Mouse (Mus musculus) hindbrain, embryonic 13.5 days (tissue): ENCODE measurements around the gene Mast3. TPM values are rescaled to one million over a fixed set of nuclear protein-coding genes. Genes with fewer than 3 reads are reported as not detected.
A peak's percentile ranks its signal among the peaks of the same experiment; 100 is the strongest.

Experiments used
- ATAC-seq: fragments of 200-750 bp; cut with Nextera tagmentation; 2 replicates; pipeline ENCODE4 v1.8.0; 2017; ENCODE audit warnings: moderate TSS enrichment; ENCODE audit not compliant: low FRiP score
- H3K27ac ChIP-seq: fragments of 300-500 bp; sonication (generic); 2 replicates; pipeline ENCODE4 v1.5.1; 2015; ENCODE audit warnings: inconsistent platforms, mild to moderate bottlenecking, moderate library complexity
- H3K27me3 ChIP-seq: fragments of 300-500 bp; sonication (generic); 2 replicates; pipeline ENCODE4 v1.6.1; 2015; ENCODE audit warnings: mild to moderate bottlenecking, inconsistent platforms
- H3K36me3 ChIP-seq: fragments of 300-500 bp; sonication (generic); 2 replicates; pipeline ENCODE4 v1.6.1; 2015; ENCODE audit warnings: mild to moderate bottlenecking, inconsistent platforms
- H3K4me1 ChIP-seq: fragments of 300-500 bp; sonication (generic); replicated peaks from 2 replicates; pipeline ENCODE4 v1.6.1; 2015; ENCODE audit warnings: inconsistent platforms
- H3K4me2 ChIP-seq: fragments of 300-500 bp; sonication (generic); 2 replicates; pipeline ENCODE4 v1.6.1; 2015; ENCODE audit warnings: inconsistent platforms, mild to moderate bottlenecking, moderate library complexity
- H3K4me3 ChIP-seq: fragments of 300-500 bp; sonication (generic); 2 replicates; pipeline ENCODE4 v1.5.1; 2015; ENCODE audit warnings: mild to moderate bottlenecking, inconsistent platforms
- H3K9ac ChIP-seq: fragments of 300-500 bp; sonication (generic); 2 replicates; pipeline ENCODE4 v1.6.1; 2015; ENCODE audit warnings: mild to moderate bottlenecking, inconsistent platforms
- H3K9me3 ChIP-seq: fragments of 300-500 bp; sonication (generic); 2 replicates; pipeline ENCODE4 v1.6.1; 2016; ENCODE audit warnings: inconsistent platforms
- WGBS: fragments of 180-500 bp; shearing (Covaris S2); methylation state at CpG from one replicate; pipeline ENCODE4 v1.1.7; 2015; 5-methylcytosine and 5-hydroxymethylcytosine counted together
- microRNA-seq: library from miRNA; unstranded; fragments of <30 nt; microRNA quantifications from one replicate; pipeline ENCODE4, GENCODE M21; 2016
- polyA plus RNA-seq: library from polyadenylated mRNA; unstranded; fragments of >200 nt; fragmentation: Nextera tagmentation; extraction: Ambion mirVana; gene quantifications from 2 replicates; pipeline ENCODE4 v1.2.1, GENCODE M21; 2015

Mast3 gene
- polyA plus RNA-seq, 1 experiment from 2014 or later: 17.4 TPM

GRCm38 (mm10) chr8:70742981-70743655 lies 61.7 kb downstream of the Mast3 start:
- H3K27me3 ChIP-seq: peaks cover 85% of the 10 kb centered on the region
- H3K36me3 ChIP-seq: no peaks in the 10 kb centered on the region
- H3K4me3 ChIP-seq: peak overlapping the region; percentile 34
- H3K4me1 ChIP-seq: peaks cover 17% of the 10 kb centered on the region
- WGBS: 3% methylated on average over 38 of the region's 38 CpGs
- H3K9ac ChIP-seq: peak overlapping the region; percentile 65
- no peak overlapping the region for H3K27ac ChIP-seq
- H3K4me2 ChIP-seq: peak overlapping the region; percentile 52
- no peak for ATAC-seq
- no peaks in the 10 kb centered on the region for H3K9me3 ChIP-seq

DNA sequence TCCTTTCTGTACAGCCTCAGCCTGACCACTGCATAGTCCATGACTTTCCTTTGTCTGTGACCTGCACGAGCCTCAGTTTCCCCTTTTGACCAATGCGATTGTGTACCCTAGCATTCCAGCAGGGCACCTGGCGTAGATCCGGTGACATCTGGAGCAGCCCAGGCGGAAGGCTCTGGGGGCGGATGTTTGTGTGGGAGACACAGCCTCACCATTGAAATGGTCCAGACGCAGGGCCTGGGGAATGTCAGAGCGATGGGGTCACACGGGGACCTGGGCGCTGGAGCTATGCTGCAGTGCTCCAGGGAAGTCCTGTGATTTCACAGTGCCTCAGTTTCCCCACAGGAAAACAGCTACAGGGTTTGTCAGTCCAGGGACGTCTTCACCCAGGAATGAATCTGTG lies 62.7 kb downstream of the Mast3 start:
- Histone ChIP-seq H3K4me2 (no peak overlapping the region), H3K9ac (no peak overlapping the region), H3K4me1 (peaks cover 17% of the 10 kb centered on the region), H3K36me3 (no peaks in the 10 kb centered on the region), H3K27ac (no peak overlapping the region), H3K4me3 (no peak overlapping the region), H3K9me3 (no peaks in the 10 kb centered on the region), H3K27me3 (peaks cover 78% of the 10 kb centered on the region)
- WGBS: 70% methylated on average over 11 of the region's 11 CpGs
- ATAC-seq: no peak

GRCm38 (mm10) chr8:70741661-70742060 lies 63.2 kb downstream of the Mast3 start:
- Histone ChIP-seq H3K4me1 (peaks cover 17% of the 10 kb centered on the region), H3K9me3 (no peaks in the 10 kb centered on the region), H3K27ac (no peak overlapping the region), H3K9ac (no peak overlapping the region), H3K36me3 (no peaks in the 10 kb centered on the region), H3K4me3 (no peak overlapping the region), H3K27me3 (peaks cover 73% of the 10 kb centered on the region), H3K4me2 (no peak overlapping the region)
- no peak for ATAC-seq
- WGBS: 64% methylated on average over 5 of the region's 5 CpGs

DNA sequence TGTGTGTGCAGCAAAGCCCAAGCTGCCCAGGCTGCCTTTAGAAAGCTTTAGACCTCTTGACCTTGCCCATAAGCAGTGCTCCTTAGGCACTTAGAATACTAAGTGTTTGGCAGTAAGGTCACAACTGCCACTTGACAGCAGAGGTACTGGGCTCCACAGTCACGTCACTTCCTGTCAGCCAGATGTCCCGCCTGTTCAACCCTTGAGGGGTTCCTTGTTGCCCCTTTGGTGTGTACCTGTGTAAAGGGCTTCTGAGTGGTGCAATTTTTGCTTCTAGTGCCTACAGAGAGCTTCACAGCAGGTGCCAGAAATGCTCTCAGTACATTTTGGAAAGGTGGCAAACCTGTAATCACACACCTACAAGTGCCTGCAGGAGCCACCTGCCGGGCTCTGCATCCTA lies 66.6 kb downstream of the Mast3 start:
- Histone ChIP-seq H3K27ac (no peak overlapping the region), H3K9me3 (no peaks in the 10 kb centered on the region), H3K4me3 (no peak overlapping the region), H3K27me3 (peaks cover 46% of the 10 kb centered on the region), H3K4me1 (peaks cover 5% of the 10 kb centered on the region), H3K36me3 (no peaks in the 10 kb centered on the region), H3K4me2 (no peak overlapping the region), H3K9ac (no peak overlapping the region)
- WGBS: 61% methylated on average over 3 of the region's 3 CpGs
- no peak for ATAC-seq

DNA sequence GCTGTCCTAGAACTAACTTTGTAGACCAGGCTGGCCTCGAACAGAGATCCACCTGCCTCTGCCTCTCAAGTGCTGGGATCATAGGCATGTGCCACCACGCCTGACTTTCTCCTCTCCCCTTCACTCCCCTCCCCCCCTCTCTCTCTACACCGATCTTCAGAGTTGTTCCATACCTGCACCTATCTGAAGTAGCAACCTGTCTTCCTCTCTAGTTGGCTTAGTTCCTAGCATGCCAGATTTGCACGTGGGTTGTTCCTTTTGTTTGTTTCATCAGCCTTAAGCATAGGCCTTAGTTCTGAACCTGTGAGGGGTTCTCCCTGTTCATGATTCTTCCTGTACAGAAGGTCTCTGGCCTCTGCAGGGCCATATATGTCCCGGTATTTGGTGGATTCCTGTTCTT lies 67.1 kb downstream of the Mast3 start:
- ATAC-seq: no peak
- H3K4me2 ChIP-seq: no peak overlapping the region
- no peaks in the 10 kb centered on the region for H3K9me3 ChIP-seq
- H3K9ac ChIP-seq: no peak overlapping the region
- no peaks in the 10 kb centered on the region for H3K36me3 ChIP-seq
- no peak overlapping the region for H3K4me3 ChIP-seq
- peaks cover 46% of the 10 kb centered on the region for H3K27me3 ChIP-seq
- WGBS: 72% methylated on average over 5 of the region's 5 CpGs
- H3K27ac ChIP-seq: no peak overlapping the region
- H3K4me1 ChIP-seq: peaks cover under 1% of the 10 kb centered on the region; the same call in 1 of the 2 replicates

GRCm38 (mm10) chr8:70730956-70731355 lies 73.9 kb downstream of the Mast3 start:
- Histone ChIP-seq H3K9ac (no peak overlapping the region), H3K36me3 (no peaks in the 10 kb centered on the region), H3K4me1 (peaks cover 6% of the 10 kb centered on the region), H3K9me3 (no peaks in the 10 kb centered on the region), H3K27me3 (peaks cover 77% of the 10 kb centered on the region), H3K4me3 (no peak overlapping the region), H3K4me2 (no peak overlapping the region), H3K27ac (no peak overlapping the region)
- 95% methylated on average over 4 of the region's 4 CpGs for WGBS
- ATAC-seq: no peak

GRCm38 (mm10) chr8:70729808-70730475 lies 74.9 kb downstream of the Mast3 start:
- no peaks in the 10 kb centered on the region for H3K36me3 ChIP-seq
- no peak overlapping the region for H3K27ac ChIP-seq
- H3K27me3 ChIP-seq: peaks cover 78% of the 10 kb centered on the region
- peak overlapping the region; percentile 26 for H3K4me3 ChIP-seq
- ATAC-seq: peak; percentile 30; the same call in 1 of the 2 replicates
- WGBS: 7% methylated on average over 34 of the region's 34 CpGs
- peak overlapping the region; percentile 47 for H3K4me2 ChIP-seq
- H3K4me1 ChIP-seq: peaks cover 6% of the 10 kb centered on the region
- peak overlapping the region; percentile 43; the same call in 1 of the 2 replicates for H3K9ac ChIP-seq
- H3K9me3 ChIP-seq: no peaks in the 10 kb centered on the region

Small RNAs within 50 kb of the gene (microRNA-seq; reads per million reads assigned to microRNA genes)
- gene Mir7240: not detected

Other genes starting within 250 kb of the Mast3 start
- 121 and 125 TPM in 2 replicates for gene Isyna1, start 210.7 kb downstream of the Mast3 start, polyA plus RNA-seq
- 122 and 132 TPM in 2 replicates for gene Ssbp4, start 196.2 kb downstream of the Mast3 start, polyA plus RNA-seq
- 1.5 and 1.9 TPM in 2 replicates for gene Lrrc25, start 188.9 kb downstream of the Mast3 start, polyA plus RNA-seq
- 0.12 and 0.14 TPM in 2 replicates for gene Gdf15, start 172.6 kb downstream of the Mast3 start, polyA plus RNA-seq
- 103 and 105 TPM in 2 replicates for gene Pgpep1, start 144.7 kb downstream of the Mast3 start, polyA plus RNA-seq
- gene Lsm4, start 131.8 kb downstream of the Mast3 start, polyA plus RNA-seq: 191 and 193 TPM in 2 replicates
- gene Jund, start 106.1 kb downstream of the Mast3 start, polyA plus RNA-seq: 79.2 and 94.3 TPM in 2 replicates
- gene Iqcn, start 101.6 kb downstream of the Mast3 start, polyA plus RNA-seq: 0.04 and 0.09 TPM in 2 replicates
- not detected in 2 replicates for gene Gm3336, start 86.5 kb downstream of the Mast3 start, polyA plus RNA-seq
- gene Pde4c, start 81.3 kb downstream of the Mast3 start, polyA plus RNA-seq: 0.14 and 0.23 TPM in 2 replicates
- 352 and 355 TPM in 2 replicates for gene Rab3a, start 50.4 kb downstream of the Mast3 start, polyA plus RNA-seq
- gene Mpv17l2, start 44.1 kb downstream of the Mast3 start, polyA plus RNA-seq: 40.8 and 44.5 TPM in 2 replicates
- 90.0 and 94.1 TPM in 2 replicates for gene Pik3r2, start 28.3 kb downstream of the Mast3 start, polyA plus RNA-seq
- 0.08 and 0.13 TPM in 2 replicates for gene Il12rb1, start 3.4 kb upstream of the Mast3 start, polyA plus RNA-seq
- gene Arrdc2, start 34.7 kb upstream of the Mast3 start, polyA plus RNA-seq: 7.6 and 8.1 TPM in 2 replicates
- 13.3 and 17.7 TPM in 2 replicates for gene Kcnn1, start 58.2 kb upstream of the Mast3 start, polyA plus RNA-seq
- 157 and 162 TPM in 2 replicates for gene Ccdc124, start 68.9 kb upstream of the Mast3 start, polyA plus RNA-seq
- gene Slc5a5, start 87.7 kb upstream of the Mast3 start, polyA plus RNA-seq: 0.61 and 0.95 TPM in 2 replicates
- gene Rpl18a, start 92.4 kb upstream of the Mast3 start, polyA plus RNA-seq: 2,665 and 2,711 TPM in 2 replicates
- gene Map1s, start 100.9 kb upstream of the Mast3 start, polyA plus RNA-seq: 55.6 and 61.9 TPM in 2 replicates